Mouse (Mus musculus): Measurements from ENCODE around the gene Cadm2. TPM values are rescaled to one million over a fixed set of nuclear protein-coding genes. Genes with fewer than 3 reads are reported as not detected.

Gene Cadm2
- total RNA-seq, 2 experiments from 2014 or later: 220 to 238 TPM

DNA sequence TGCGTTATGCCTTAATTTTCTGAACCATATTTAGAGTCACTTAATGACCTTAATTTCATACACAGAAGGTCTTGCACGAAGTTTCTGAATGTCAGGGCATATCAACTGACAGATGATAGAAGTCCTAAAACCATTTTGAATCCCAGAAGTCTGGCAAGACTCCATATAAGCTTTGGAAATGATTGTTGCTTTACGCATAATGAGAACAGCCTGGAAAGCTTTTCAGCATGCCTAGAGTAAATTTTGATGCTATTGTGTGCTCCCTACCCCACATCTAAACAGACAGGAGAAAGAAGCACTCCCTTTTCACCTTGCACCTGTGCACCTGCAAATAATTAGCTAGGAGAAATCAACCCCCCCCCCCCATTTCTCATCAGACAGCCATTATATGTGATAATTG is 102.4 kb downstream of the Cadm2 start:
- intact Hi-C loops (cut with DNase I): no loop called here
- DNase-seq: no peak

DNA sequence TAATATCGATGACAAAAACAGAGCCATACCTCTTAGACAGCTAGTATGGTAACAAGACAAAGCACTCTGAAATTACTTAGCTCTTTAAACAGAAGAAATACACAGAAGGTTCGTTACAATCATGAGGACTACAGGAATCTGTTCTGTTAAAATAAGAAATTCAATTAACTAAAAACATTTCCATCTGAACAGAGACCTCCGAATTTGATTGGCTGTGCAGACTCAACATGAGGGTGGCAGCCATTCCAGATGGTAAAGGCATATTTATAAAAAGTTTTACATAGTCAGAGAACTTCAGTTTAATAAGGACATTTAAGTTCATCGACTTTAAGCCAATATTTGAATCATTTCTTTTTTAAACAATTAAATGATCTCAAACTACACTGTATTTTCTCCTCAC is 105.2 kb downstream of the Cadm2 start:
- DNase-seq: no peak
- intact Hi-C loops (cut with DNase I): no loop called here

DNA sequence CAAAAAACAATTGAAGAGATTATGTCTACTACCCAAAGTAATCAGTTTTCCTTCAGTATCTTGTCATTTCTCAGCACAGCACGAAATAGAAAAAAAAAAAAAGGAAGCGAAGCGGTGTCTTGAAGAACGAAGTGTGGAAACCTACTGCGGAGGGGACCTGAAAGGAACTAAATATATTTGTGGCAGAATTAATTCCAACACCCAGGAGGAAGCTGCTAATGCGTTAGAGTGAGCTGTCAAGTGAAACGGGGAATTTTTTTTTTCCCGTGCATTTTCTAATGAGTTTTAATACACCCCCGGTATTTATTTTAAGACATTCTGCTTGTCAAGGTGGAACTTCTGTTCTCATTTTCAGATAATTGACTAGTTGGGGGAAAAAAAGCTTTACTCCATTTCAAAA is 111.6 kb downstream of the Cadm2 start:
- no peak for DNase-seq
- intact Hi-C loops (cut with DNase I): no loop called here

DNA sequence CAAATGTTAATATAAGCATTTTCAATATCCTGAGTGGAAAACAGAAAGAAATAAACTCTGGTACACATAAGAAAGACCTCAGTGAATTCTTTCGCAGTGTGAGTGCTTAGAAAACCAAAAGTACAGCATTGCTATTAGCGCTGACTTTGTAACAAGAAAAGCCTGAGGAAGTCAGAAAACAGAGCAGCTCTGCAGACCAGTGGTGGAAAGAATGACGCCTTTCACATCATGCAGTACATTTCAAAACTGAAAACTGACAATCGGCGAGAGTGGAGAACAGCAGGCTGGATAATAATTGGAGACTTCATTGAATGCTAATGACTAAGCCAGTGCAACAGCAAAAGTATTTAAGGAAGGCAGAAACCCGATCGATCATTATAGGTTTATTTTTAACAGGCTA is 138.2 kb downstream of the Cadm2 start:
- no peak for DNase-seq
- intact Hi-C loops (cut with DNase I): no loop called here

DNA sequence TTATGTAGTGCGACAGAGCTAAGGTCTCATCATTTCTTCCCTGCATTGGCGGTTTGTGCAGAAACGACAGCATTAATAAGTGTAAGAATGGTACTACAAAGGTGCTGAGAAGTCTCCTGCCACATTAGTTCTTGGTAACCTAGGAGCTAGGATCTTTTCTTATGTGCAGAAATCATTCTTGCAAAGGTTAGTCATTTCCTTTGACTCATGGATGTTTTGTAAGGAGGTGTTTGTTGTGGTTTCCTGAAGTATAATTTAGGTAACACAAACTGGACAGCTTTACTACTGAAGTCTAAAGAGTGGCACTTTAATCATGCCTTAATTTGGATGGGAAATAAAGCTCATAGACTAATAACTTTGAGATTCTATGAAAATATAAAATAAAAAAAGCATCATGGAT is 153.7 kb downstream of the Cadm2 start:
- DNase-seq: no peak
- intact Hi-C loops (cut with DNase I): no loop called here

DNA sequence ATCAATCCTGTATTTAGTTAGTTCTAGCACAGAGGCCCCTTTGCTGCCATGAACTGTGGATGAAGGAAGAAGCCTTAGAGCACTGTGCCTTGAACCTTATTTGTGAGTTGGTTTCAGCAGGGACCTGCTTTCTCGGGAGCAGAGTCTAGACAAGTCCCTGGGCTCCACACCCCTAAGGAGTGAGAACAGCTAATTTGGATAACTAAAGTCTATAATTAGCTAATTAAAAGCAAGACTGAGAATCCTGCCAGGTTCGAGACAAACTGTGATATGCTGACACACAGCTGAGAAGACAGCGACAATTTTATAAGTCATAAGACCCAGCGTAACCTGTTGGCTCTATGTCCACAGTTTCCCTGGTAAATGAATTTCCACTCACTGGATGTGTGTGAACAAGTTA is 184.4 kb downstream of the Cadm2 start:
- DNase-seq: no peak
- intact Hi-C loops (cut with DNase I): no loop called here

DNA sequence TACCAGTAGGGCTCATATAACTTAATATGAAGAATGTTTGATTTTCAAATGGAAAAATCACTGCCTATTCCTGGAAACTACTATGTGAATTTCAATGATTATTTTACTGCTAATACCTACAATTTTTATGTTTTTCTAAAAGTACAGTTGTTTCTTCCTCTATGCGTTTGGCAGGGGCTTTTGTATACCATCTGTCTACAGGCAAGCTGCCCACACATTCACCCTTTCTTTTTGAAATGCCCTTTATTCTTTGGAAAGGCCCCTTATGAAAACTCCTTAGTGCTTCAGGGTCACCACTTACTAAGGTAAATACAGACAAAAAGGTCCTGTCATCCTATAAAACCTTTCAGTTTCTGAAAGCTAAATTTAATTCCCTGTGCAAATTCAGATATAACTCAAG is 195.3 kb downstream of the Cadm2 start:
- intact Hi-C loops (cut with DNase I): no loop called here
- DNase-seq: peak; percentile 10

DNA sequence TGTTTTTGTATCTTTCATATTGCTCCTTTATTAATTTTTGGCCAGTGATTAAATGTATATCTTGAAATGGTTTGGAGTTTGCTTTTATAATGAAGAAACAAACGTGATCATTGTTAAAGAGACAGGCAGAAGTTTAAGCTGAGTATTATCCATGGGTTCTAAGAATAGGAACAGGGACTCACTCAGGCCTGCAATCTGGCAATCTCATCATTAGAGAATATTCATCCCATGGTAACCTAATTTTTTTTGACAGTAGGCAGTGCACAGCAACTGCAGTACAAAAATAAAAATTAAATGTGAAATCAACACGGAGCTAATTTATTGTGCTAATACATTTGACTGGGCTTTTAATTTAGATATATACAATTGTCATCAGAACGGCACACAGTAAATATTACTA is 209.8 kb downstream of the Cadm2 start:
- DNase-seq: no peak
- intact Hi-C loops (cut with DNase I): no loop called here

DNA sequence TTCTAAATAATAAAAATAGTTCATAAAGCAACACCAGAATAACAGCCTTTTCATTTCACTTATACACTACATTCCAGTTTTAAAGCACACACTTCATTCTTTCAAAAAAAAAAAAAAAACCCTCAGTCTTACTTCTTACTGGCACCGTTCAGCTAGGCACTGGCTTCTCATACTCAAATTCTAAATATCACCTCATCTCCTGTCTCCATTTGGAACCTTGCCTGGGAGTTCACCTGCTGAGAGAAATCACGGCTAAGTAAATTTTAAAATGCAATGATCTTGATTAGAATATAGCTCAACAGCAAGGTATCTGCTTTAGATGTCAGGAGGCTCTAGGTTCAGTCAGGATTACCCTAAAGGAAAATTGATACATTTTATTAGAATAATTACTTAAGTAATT is 210.2 kb downstream of the Cadm2 start:
- DNase-seq: peak; percentile 33
- intact Hi-C loops (cut with DNase I): no loop called here

DNA sequence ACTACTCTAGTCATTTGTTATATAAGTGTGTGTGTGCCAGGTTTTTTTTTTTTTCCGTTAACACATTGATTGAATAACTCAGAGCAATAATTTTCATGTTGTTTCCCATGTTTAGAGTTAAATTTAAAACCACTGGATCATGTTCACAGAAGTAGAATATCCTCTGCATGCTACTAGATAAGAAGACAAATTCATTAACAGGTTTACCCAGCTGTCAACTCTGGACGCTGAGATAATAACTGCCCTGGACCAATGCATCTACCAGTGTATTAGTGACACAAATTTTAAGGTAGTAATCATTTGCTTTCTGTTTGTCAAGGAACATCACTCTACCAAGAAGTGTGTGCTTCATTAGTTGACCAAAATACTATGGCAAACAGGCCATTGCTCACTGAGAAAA is 253.0 kb downstream of the Cadm2 start:
- intact Hi-C loops (cut with DNase I): no loop called here
- DNase-seq: no peak

DNA sequence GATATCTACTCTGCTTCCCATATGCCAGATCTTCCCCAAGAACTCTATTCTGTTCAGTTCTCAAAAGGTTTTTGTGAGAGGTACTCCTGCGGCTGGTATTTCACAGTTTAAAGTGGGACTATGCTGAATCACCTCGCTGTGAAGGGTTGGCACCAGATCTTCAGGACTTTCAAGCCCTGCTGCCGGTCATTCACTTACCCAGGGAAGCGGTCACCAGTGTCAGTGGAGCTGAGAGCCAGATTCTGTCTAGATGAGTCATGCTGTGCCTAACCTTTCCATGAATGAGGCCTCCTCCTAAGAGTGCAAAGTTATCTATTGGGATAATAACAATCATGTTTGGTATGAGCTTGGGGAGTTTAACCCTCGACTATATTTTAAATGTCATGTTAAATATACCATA is 272.7 kb downstream of the Cadm2 start:
- no peak for DNase-seq
- intact Hi-C loops (cut with DNase I): no loop called here

DNA sequence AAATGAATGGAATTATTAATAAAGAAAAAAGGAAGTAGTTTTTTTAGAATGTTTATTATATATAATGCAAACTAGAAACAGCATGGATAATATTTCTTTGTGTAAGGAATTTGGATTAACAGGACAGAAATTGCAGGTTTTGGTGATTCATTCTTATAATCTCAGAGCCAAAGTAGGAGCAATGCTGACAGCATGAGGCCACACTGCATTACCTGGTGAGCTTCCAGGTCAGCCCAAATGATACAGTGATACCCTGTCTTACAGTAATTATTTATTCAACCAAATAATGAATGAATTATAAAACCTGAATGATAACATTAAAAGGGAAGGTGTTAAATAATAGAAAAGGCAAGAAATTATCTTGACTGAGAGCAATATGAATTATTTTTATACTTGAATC is 273.1 kb downstream of the Cadm2 start:
- no peak for DNase-seq
- intact Hi-C loops (cut with DNase I): no loop called here

DNA sequence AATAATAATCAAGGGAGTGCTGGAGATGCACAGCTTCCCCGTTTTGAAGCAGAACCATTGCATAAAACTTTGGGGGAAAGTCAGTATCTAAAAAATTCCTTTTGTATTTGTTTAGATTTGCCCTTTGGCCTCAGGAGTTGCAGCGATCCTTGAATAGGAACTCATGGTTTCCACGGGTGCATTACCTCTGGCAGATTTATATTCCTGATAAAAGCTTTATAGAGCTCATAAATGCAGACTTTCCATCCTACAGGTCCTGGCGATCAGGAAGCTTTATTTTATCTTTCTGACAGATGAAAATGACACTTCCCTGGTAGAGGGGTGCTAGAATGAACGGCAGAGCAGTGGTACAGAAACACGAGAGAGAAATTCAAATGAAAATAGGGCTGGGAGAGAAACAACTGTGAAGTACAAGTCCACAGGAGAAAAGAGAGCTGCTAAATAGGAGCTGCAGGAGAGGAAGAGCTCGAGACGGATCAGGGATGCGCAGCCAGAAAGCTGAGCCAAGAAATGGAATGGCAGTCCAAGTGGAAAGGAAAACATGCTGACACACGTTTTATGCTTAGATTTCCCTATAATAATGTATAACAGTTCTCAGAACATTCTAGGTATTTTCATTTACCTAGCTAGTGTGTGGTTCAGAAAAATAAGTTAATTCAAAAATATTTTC is 274.0 kb downstream of the Cadm2 start:
- intact Hi-C loops (cut with DNase I): no loop called here
- DNase-seq: peak; percentile 12

DNA sequence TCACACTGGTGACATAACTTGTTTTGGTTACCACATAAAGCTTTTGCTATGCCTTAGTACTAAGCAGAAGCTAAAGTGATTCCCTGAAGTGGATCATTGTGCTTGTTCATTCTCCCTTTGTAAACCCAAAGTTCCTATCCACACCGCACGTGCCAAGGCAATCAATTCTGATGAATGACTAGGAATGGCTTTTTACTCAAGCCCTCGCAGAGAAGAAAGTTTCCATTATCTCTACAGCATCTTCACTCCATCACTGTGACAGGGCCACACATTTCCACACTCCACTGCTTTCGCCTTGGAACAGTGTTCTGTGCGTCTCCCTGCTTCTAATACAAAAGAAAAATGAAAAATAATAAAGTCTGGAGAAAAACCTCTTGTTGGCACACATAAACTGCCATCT is 276.5 kb downstream of the Cadm2 start:
- DNase-seq: no peak
- intact Hi-C loops (cut with DNase I): no loop called here

DNA sequence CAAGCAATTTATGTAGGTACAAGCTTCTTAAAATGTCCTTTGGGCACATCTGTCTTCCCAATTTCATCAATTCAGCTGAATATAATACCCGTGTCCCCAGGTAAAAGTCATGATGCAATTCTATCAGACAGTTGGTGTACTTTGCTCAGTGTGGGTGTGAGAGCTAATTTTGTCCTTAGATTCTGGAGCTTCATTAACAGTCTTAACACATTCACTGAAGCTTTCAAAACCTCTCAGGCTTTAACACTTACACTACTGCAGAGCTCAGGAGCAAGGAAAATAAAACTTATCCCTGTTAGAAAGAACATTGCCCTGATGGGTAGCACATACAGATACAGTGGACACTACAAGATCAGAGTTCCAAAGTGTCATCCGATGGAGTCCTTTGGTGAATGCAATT is 309.7 kb downstream of the Cadm2 start:
- intact Hi-C loops (cut with DNase I): no loop called here
- no peak for DNase-seq

DNA sequence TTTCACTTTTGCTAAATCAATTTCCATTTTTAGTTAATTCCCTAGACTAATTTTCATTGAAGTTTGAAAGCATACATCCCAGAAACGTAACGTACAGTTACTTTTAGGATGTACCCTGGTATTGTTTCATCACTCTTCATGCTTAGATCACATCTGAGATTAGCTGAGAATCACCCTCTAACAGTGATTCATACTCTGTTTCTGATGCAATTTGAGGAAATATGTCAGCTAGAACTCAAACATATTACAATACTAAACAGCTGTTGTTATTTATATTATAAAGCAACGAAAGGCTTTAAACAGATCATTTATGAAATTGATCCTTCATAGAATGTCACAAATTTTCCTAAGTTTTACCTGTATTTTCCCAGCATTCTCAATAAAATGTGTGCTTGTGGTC is 336.0 kb downstream of the Cadm2 start:
- no peak for DNase-seq
- intact Hi-C loops (cut with DNase I): no loop called here

DNA sequence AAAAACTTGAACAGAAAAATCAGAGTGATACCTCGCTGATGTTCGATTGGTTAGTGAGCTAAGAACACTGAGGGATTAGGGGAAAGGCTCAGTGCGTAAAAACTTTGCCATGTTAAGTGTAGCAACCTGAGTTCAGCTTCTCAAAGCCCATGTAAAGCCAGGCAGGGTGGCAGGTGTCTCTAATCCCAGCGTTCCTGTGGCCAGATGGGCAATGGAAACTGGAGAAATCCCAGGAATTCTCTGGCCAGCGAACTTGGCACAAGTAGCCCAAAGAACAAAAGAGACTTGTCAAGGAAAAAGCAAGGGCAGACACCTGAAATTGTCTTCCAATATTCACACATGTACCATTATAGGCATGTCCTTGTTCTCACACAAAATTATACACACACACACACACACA is 377.1 kb downstream of the Cadm2 start:
- peak; percentile 4 for DNase-seq
- intact Hi-C loops (cut with DNase I): no loop called here

DNA sequence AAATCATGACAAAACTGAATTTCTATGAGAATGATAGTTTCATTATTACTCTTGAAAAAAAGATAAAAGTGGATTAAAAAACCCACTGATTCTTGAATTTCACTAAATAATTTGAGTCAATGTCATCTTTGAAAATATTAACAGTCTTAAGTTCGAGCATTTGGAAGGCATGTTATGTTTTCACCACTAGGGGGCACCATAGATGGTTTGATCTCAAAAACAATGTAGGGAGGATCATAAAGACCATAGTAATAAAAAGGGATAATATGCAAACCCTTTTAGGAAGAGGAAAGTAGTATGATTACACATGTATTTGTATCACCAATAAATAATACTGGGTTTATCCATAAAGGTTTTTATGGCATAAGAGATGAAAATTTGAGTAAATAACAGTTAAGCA is 385.8 kb downstream of the Cadm2 start:
- intact Hi-C loops (cut with DNase I): no loop called here
- no peak for DNase-seq

DNA sequence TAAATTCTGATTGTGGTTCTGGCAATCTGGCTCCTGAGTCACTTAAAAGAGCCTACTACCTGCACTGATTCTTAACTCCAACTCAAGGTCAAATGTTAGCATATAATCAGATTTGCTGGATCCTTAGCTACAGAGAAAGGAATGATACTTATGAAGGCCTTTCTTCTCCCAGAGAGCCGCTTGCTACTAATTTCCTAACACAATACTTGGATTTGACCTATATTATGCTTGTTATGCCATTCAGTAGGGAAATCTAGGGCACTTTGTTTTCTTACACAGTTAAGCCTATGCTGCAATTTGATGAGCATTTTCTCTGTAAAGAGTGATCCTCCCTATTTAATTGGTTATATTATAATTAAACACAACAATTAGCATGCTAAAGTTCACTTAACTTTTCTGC is 394.0 kb downstream of the Cadm2 start:
- intact Hi-C loops (cut with DNase I): no loop called here
- no peak for DNase-seq

DNA sequence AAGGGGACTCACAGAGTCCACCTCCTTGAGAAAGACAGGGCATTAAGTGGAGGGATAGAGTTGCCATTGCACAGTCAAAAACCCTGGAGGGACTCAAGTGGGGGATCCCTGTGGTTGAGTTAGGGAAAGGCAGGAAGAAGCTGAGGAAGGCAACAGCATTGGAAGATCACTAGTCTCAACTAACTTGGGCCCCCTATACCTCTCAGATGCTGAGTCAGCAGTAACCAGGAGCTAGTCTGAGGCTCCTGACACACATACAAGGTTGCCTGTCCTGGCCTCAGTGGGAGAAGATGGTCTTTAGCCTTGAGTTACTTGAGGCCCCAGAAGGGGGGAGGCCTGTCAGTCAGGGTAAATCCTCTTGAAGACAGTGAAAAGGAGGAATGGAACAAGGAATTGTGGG is 417.4 kb downstream of the Cadm2 start:
- DNase-seq: no peak
- intact Hi-C loops (cut with DNase I): no loop called here

DNA sequence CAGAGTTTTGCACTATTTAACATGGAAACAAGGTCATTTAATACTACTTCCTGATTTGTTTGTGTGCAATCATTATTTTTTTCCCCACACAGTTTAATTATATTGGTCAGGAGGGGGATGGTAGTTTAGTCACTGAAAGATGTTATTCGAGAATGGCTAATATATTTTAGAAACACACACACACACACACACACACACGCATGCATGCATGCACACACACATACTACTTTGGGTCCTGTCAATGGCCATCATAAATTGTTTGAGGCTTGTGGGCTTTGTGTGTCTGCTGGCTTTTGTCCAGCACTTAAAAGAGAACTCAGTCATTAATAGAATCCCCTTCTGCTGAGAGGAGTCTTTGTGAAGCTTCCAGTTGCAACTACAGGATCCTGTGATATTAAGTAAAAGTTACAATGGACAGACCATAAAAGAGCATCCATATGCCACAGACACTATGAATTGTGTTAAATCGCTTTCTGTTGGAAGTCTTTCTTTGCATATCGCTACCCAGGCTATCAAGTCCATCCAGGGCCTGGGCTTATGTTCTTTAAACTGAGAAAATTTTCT is 427.8 kb downstream of the Cadm2 start:
- DNase-seq: no peak
- intact Hi-C loops (cut with DNase I): no loop called here

DNA sequence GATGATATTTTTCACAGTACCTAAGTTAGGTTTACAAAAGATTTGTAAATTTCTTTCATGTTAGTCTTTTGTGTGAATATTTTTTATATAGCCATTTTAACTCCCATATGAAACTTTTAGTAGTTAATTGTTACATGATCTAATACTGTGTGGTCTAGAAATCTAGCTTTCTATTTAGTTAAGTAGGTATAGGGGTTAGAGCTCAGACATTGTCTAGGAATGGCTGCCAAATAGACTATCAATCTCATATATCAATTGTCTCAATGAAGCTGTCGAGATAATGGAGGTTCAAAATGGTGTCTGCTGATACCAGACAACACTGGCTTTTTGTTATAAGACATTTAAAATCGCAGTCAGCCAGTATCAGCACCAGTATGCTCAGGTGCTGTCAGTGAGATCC is 428.3 kb downstream of the Cadm2 start:
- no peak for DNase-seq
- intact Hi-C loops (cut with DNase I): no loop called here

DNA sequence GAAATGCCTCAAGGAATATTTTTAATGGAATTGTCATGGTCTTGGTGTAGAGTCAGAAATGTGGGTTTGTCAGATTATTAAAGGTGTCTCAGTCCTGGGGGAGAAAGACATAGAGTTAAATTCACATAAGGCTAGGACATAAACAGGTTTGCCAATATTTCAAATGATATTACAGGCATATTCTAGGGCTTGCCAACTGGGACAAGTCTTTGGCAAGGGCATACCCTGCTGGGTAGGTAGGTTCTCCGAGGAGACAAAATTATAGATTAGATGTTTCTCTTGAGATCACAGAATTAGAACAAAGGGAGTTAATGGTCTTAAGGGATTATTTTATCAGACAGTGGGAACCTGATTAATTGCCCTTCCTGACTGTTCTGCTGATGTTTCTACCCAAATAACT is 434.4 kb downstream of the Cadm2 start:
- DNase-seq: no peak
- intact Hi-C loops (cut with DNase I): no loop called here

Data from left cerebral cortex, postnatal 4 days (tissue).